8 mouse cellular contexts compared by ENCODE assay signal in the genomic region with DNA sequence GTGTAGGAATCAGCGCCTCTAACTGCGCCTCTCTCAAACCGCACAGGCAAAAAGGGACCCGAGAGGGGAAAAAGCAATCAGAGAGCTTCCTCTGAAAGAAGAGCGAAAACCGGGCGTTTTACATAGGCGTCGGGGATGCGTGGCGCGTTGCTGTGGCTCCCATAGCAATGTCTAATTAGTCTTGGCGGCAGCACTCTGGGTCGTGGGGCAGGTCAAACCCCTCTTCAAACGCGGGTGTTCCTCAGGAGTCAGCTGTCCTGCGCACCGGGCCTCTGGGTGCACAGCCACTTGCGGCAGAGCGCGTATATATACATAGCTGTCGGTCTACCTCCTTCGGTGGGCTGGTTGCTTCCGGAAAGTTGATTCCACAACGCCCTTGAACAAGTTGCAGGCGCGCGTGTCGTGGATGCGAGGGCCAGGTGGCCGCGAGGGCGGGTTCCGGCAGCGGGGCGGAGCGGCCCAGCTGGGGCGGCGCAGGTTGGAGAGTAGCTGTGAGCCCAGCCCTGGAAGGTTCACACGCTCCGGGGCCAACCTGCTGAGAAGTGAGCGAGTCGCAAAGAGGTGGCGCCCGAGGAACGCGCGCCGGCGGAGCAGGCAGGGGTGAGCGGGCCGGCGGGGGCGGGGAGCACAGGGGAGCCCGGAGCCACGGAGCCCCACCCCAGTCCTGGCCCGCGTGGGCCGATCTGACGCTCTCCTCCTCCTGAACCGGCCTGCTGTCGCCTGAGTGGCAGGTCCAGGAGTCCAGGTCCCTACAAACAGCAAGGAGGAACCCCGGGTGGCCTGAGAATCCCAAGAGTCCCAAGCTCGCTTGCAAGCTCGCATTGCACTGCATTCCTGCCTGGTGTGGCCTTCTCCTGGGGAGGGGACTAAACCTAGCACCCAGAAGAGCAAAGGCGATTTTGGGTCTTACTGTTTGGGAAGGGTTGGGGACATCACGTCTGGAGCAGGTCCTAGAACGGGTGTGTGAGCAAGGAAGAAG. TPM values are rescaled to one million over a fixed set of nuclear protein-coding genes. Genes with fewer than 3 reads are reported as not detected.
DNase-seq lines count a peak whose midpoint lies in the region; ATAC-seq and TF ChIP-seq lines count a peak whose summit lies in the region.

Pthlh (minus strand) TSS at position 597 of the 979 bp plus-strand sequence.

- WGBS in hindbrain, embryonic 13.5 days, result 2% methylated on average over 67 of the region's 68 CpGs

- peak within 1 kb of the TSS; percentile 18; the same call in 1 of the 2 replicates for H3K27ac ChIP-seq in hindbrain, embryonic 13.5 days

- no peaks in the 10 kb centered on the region for H3K9me3 ChIP-seq in hindbrain, embryonic 13.5 days

- ATAC-seq in Patski, result peak; percentile 48
- peak; percentile 86 for ATAC-seq in hindbrain, embryonic 13.5 days (ENCODE audit: low FRiP score)

- TF ChIP-seq CTCF in Patski (IDR thresholded peaks at IDR 0.05), result peak; percentile 58

- DNase-seq in Patski (ENCODE audit: low read depth, low spot score), result no peak
- DNase-seq in cerebellum, postnatal 10 days, result peak; percentile 52 to 69
- peak; percentile 80 for DNase-seq in gastrocnemius, adult 18-20 months (ENCODE audit: low spot score)
- peak; percentile 24 to 27 for DNase-seq in left cerebral cortex, adult 8-10 months (ENCODE audit: low spot score in 2 of 2)
- DNase-seq in lung, postnatal 4 days, result peak; percentile 66 to 76
- peak; percentile 40 to 60 for DNase-seq in right cerebral cortex, postnatal 10 days (ENCODE audit: low spot score in 2 of 2)
- DNase-seq in B cell, adult 2 months, result no peak

- CTCF ChIA-PET in Patski (lab: Charles Lee), result no interaction called here

- POLR2A ChIA-PET in Patski (lab: Charles Lee), result no interaction called here

- peaks cover 17% of the 10 kb centered on the region for H3K27me3 ChIP-seq in Patski
- H3K27me3 ChIP-seq in hindbrain, embryonic 13.5 days, result peaks cover 84% of the 10 kb centered on the region

- no peaks in the 10 kb centered on the region for H3K36me3 ChIP-seq in hindbrain, embryonic 13.5 days

- H3K4me2 ChIP-seq in hindbrain, embryonic 13.5 days, result peak within 1 kb of the TSS; percentile 95

- H3K4me3 ChIP-seq in hindbrain, embryonic 13.5 days, result peak within 1 kb of the TSS; percentile 49

- peaks cover 25% of the 10 kb centered on the region for H3K4me1 ChIP-seq in hindbrain, embryonic 13.5 days (replicated peaks)

- H3K9ac ChIP-seq in hindbrain, embryonic 13.5 days, result peak within 1 kb of the TSS; percentile 66

- in situ Hi-C loops in Patski (cut with MboI; ENCODE audit: low pct_unique_long_range_greater_than_20kb), result no loop called here

RNA-seq across cellular contexts. Expression of gene Pthlh, which starts in this region (rescaled TPM):
- polyA plus RNA-seq in Patski (2021), result 0.08 TPM
- 1 to 10 TPM in 1 of 2 experiments, under 1 TPM in 1; 0.64 to 2.6 TPM for total RNA-seq in gastrocnemius, adult 18-20 months (2021)
- polyA plus RNA-seq in hindbrain, embryonic 13.5 days (2015; fragmentation: Nextera tagmentation; extraction: Ambion mirVana), result 3.9 and 6.4 TPM in 2 replicates
- total RNA-seq in left cerebral cortex, adult 8-10 months (2022), result 1 to 10 TPM; 2.4 to 4.5 (median 3.7) TPM

Comparison
In these comparisons a context has a peak if more than half of its experiments do, and no peak if none do; other contexts are left out.
1. Peak in ATAC-seq in Patski; RNA of the gene not detected or under 1 TPM.
2. DNase-seq: peak in cerebellum, postnatal 10 days (2 of 2), gastrocnemius, adult 18-20 months (single experiment), left cerebral cortex, adult 8-10 months (2 of 2), lung, postnatal 4 days (2 of 2) and right cerebral cortex, postnatal 10 days (2 of 2); none in Patski (single experiment) and B cell, adult 2 months (0 of 2).